Mouse (Mus musculus): ENCODE measurements around the gene Olfr284. TPM values are rescaled to one million over a fixed set of nuclear protein-coding genes. Genes with fewer than 3 reads are reported as not detected.

The Olfr284 gene
- polyA plus RNA-seq (2016; fragmentation: Nextera tagmentation; extraction: Ambion mirVana): not detected in 2 replicates

GRCm38 (mm10) chr15:98340887-98341286 lies at the start of gene Olfr284:
Gene Olfr284 (minus strand): TSS chr15:98340987.
- H3K9me3 ChIP-seq (replicated peaks): no peaks in the 10 kb centered on the region
- H3K4me3 ChIP-seq: no peak within 1 kb of the TSS
- no peak within 1 kb of the TSS for H3K27ac ChIP-seq (replicated peaks)
- no peaks in the 10 kb centered on the region for H3K36me3 ChIP-seq
- no peak for DNase-seq (ENCODE audit: low spot score)
- H3K4me1 ChIP-seq: no peaks in the 10 kb centered on the region
- whole genome bisulfite sequencing: 92% methylated on average over 8 of the region's 8 CpGs
- no peaks in the 10 kb centered on the region for H3K27me3 ChIP-seq (ENCODE audit: low read depth, poor library complexity, severe bottlenecking)

- WGBS: 36% methylated on average over 7 of the region's 7 CpGs
- no peak overlapping the region for H3K4me3 ChIP-seq
- H3K27me3 ChIP-seq (ENCODE audit: low read depth, poor library complexity, severe bottlenecking): no peaks in the 10 kb centered on the region
- H3K9me3 ChIP-seq (replicated peaks): no peaks in the 10 kb centered on the region
- no peak overlapping the region for H3K27ac ChIP-seq (replicated peaks)
- H3K4me1 ChIP-seq: no peaks in the 10 kb centered on the region
- no peaks in the 10 kb centered on the region for H3K36me3 ChIP-seq
- DNase-seq (ENCODE audit: low spot score): peak; percentile 76
Measured at GRCm38 (mm10) chr15:98389796-98390195, 49.0 kb upstream of the Olfr284 start.

- H3K4me3 ChIP-seq: no peak overlapping the region
- no peaks in the 10 kb centered on the region for H3K36me3 ChIP-seq
- no peaks in the 10 kb centered on the region for H3K9me3 ChIP-seq (replicated peaks)
- H3K27me3 ChIP-seq (ENCODE audit: low read depth, poor library complexity, severe bottlenecking): no peaks in the 10 kb centered on the region
- H3K4me1 ChIP-seq: no peaks in the 10 kb centered on the region
- 69% methylated on average over 2 of the region's 2 CpGs for WGBS
- no peak overlapping the region for H3K27ac ChIP-seq (replicated peaks)
- DNase-seq (ENCODE audit: low spot score): no peak
Measured at GRCm38 (mm10) chr15:98387621-98388020, 46.8 kb upstream of the Olfr284 start.

GRCm38 (mm10) chr15:98380846-98381245 lies 40.1 kb upstream of the Olfr284 start, which contains the start of gene Olfr283:
Gene Olfr283 (minus strand): TSS chr15:98380946.
- Histone ChIP-seq H3K4me1 (no peaks in the 10 kb centered on the region), H3K27ac (replicated peaks) (no peak within 1 kb of the TSS), H3K27me3 (ENCODE audit: low read depth, poor library complexity, severe bottlenecking) (no peaks in the 10 kb centered on the region), H3K9me3 (replicated peaks) (no peaks in the 10 kb centered on the region), H3K36me3 (no peaks in the 10 kb centered on the region), H3K4me3 (no peak within 1 kb of the TSS)
- no peak for DNase-seq (ENCODE audit: low spot score)
- WGBS: 84% methylated on average over 6 of the region's 6 CpGs

- H3K9me3 ChIP-seq (replicated peaks): no peaks in the 10 kb centered on the region
- no peak overlapping the region for H3K4me3 ChIP-seq
- H3K27ac ChIP-seq (replicated peaks): no peak overlapping the region
- no peaks in the 10 kb centered on the region for H3K27me3 ChIP-seq (ENCODE audit: low read depth, poor library complexity, severe bottlenecking)
- H3K36me3 ChIP-seq: no peaks in the 10 kb centered on the region
- 94% methylated on average over 13 of the region's 13 CpGs for WGBS
- no peaks in the 10 kb centered on the region for H3K4me1 ChIP-seq
- DNase-seq (ENCODE audit: low spot score): no peak
Measured at GRCm38 (mm10) chr15:98378209-98378608, 37.4 kb upstream of the Olfr284 start.

- no peak for DNase-seq (ENCODE audit: low spot score)
- H3K4me1 ChIP-seq: no peaks in the 10 kb centered on the region
- WGBS: 92% methylated on average over 5 of the region's 5 CpGs
- H3K27me3 ChIP-seq (ENCODE audit: low read depth, poor library complexity, severe bottlenecking): no peaks in the 10 kb centered on the region
- no peaks in the 10 kb centered on the region for H3K9me3 ChIP-seq (replicated peaks)
- no peak within 1 kb of the TSS for H3K27ac ChIP-seq (replicated peaks)
- H3K36me3 ChIP-seq: no peaks in the 10 kb centered on the region
- H3K4me3 ChIP-seq: no peak within 1 kb of the TSS
Measured at GRCm38 (mm10) chr15:98317177-98317724, 23.5 kb downstream of the Olfr284 start, which contains the start of gene Olfr285. Gene Olfr285 (minus strand): TSS chr15:98317353.

- Histone ChIP-seq H3K36me3 (no peaks in the 10 kb centered on the region), H3K4me3 (no peak overlapping the region), H3K9me3 (replicated peaks) (no peaks in the 10 kb centered on the region), H3K4me1 (no peaks in the 10 kb centered on the region), H3K27ac (replicated peaks) (no peak overlapping the region), H3K27me3 (ENCODE audit: low read depth, poor library complexity, severe bottlenecking) (no peaks in the 10 kb centered on the region)
- WGBS: 56% methylated on average over 6 of the region's 6 CpGs
- DNase-seq (ENCODE audit: low spot score): no peak
Measured at GRCm38 (mm10) chr15:98315703-98316102, 25.1 kb downstream of the Olfr284 start.

GRCm38 (mm10) chr15:98295628-98296551 lies 44.9 kb downstream of the Olfr284 start, which contains the start of gene Zfp641:
Gene Zfp641 (minus strand): TSS chr15:98296161.
- 0 out of 2 replicates have a peak, but pooled peaks cover 5% of the 10 kb centered on the region for H3K27me3 ChIP-seq (ENCODE audit: low read depth, poor library complexity, severe bottlenecking)
- peak within 1 kb of the TSS; percentile 87 for H3K27ac ChIP-seq (replicated peaks)
- WGBS: 3% methylated on average over 60 of the region's 60 CpGs
- H3K4me3 ChIP-seq: peak within 1 kb of the TSS; percentile 77
- H3K4me1 ChIP-seq: peaks cover 9% of the 10 kb centered on the region
- H3K9me3 ChIP-seq (replicated peaks): no peaks in the 10 kb centered on the region; the same call in 1 of the 2 replicates
- peak; percentile 35 for DNase-seq (ENCODE audit: low spot score)
- H3K36me3 ChIP-seq: no peaks in the 10 kb centered on the region

- no peak for DNase-seq (ENCODE audit: low spot score)
- H3K4me1 ChIP-seq: peaks cover 9% of the 10 kb centered on the region
- 91% methylated on average over 8 of the region's 8 CpGs for WGBS
Measured at GRCm38 (mm10) chr15:98293651-98294050, 47.1 kb downstream of the Olfr284 start.

More at GRCm38 (mm10) chr15:98293651-98294050, 47.1 kb downstream of the Olfr284 start:
- Histone ChIP-seq H3K9me3 (replicated peaks) (no peaks in the 10 kb centered on the region), H3K27ac (replicated peaks) (no peak overlapping the region), H3K4me3 (no peak overlapping the region), H3K36me3 (no peaks in the 10 kb centered on the region), H3K27me3 (ENCODE audit: low read depth, poor library complexity, severe bottlenecking) (0 out of 2 replicates have a peak, but pooled peaks cover 5% of the 10 kb centered on the region)

Other genes with a start within 250 kb of the Olfr284 start
- gene Pfkm, start 248.4 kb downstream of the Olfr284 start, polyA plus RNA-seq (2016; fragmentation: Nextera tagmentation; extraction: Ambion mirVana): 36.3 and 43.1 TPM in 2 replicates
- 46.2 and 47.3 TPM in 2 replicates for gene Senp1, start 247.2 kb downstream of the Olfr284 start, polyA plus RNA-seq (2016; fragmentation: Nextera tagmentation; extraction: Ambion mirVana)
- 41.7 and 47.2 TPM in 2 replicates for gene Asb8, start 175.4 kb downstream of the Olfr284 start, polyA plus RNA-seq (2016; fragmentation: Nextera tagmentation; extraction: Ambion mirVana)
- 7.3 and 11.2 TPM in 2 replicates for gene Ccdc184, start 173.8 kb downstream of the Olfr284 start, polyA plus RNA-seq (2016; fragmentation: Nextera tagmentation; extraction: Ambion mirVana)
- not detected in 2 replicates for gene Olfr288, start 145.4 kb downstream of the Olfr284 start, polyA plus RNA-seq (2016; fragmentation: Nextera tagmentation; extraction: Ambion mirVana)
- gene Gm44579, start 120.0 kb downstream of the Olfr284 start, polyA plus RNA-seq (2016; fragmentation: Nextera tagmentation; extraction: Ambion mirVana): not detected in 2 replicates
- not detected in 2 replicates for gene Olfr287, start 119.9 kb downstream of the Olfr284 start, polyA plus RNA-seq (2016; fragmentation: Nextera tagmentation; extraction: Ambion mirVana)
- 0.02 TPM in 1 of 2 replicates, not detected in the other for gene Olfr286, start 106.5 kb downstream of the Olfr284 start, polyA plus RNA-seq (2016; fragmentation: Nextera tagmentation; extraction: Ambion mirVana)
- gene H1fnt, start 83.7 kb downstream of the Olfr284 start, polyA plus RNA-seq (2016; fragmentation: Nextera tagmentation; extraction: Ambion mirVana): not detected in 2 replicates
- gene Zfp641, start 44.8 kb downstream of the Olfr284 start, polyA plus RNA-seq (2016; fragmentation: Nextera tagmentation; extraction: Ambion mirVana): 1.2 and 1.7 TPM in 2 replicates
- gene Olfr285, start 23.6 kb downstream of the Olfr284 start, polyA plus RNA-seq (2016; fragmentation: Nextera tagmentation; extraction: Ambion mirVana): not detected in 2 replicates
- gene Olfr283, start 40.0 kb upstream of the Olfr284 start, polyA plus RNA-seq (2016; fragmentation: Nextera tagmentation; extraction: Ambion mirVana): not detected in 2 replicates
- gene Olfr282, start 90.2 kb upstream of the Olfr284 start, polyA plus RNA-seq (2016; fragmentation: Nextera tagmentation; extraction: Ambion mirVana): not detected in 2 replicates
- gene Olfr281, start 111.6 kb upstream of the Olfr284 start, polyA plus RNA-seq (2016; fragmentation: Nextera tagmentation; extraction: Ambion mirVana): not detected in 2 replicates
- not detected in 2 replicates for gene OR5BS1P, start 128.9 kb upstream of the Olfr284 start, polyA plus RNA-seq (2016; fragmentation: Nextera tagmentation; extraction: Ambion mirVana)
- gene Lalba, start 141.7 kb upstream of the Olfr284 start, polyA plus RNA-seq (2016; fragmentation: Nextera tagmentation; extraction: Ambion mirVana): 0.47 TPM in 1 of 2 replicates, not detected in the other
- gene Olfr279, start 151.4 kb upstream of the Olfr284 start, polyA plus RNA-seq (2016; fragmentation: Nextera tagmentation; extraction: Ambion mirVana): not detected in 2 replicates
- 139 and 150 TPM in 2 replicates for gene Kansl2, start 193.3 kb upstream of the Olfr284 start, polyA plus RNA-seq (2016; fragmentation: Nextera tagmentation; extraction: Ambion mirVana)
- gene Ccnt1, start 229.9 kb upstream of the Olfr284 start, polyA plus RNA-seq (2016; fragmentation: Nextera tagmentation; extraction: Ambion mirVana): 59.0 and 61.3 TPM in 2 replicates
- gene 4930415O20Rik, start 230.0 kb upstream of the Olfr284 start, polyA plus RNA-seq (2016; fragmentation: Nextera tagmentation; extraction: Ambion mirVana): 0.43 TPM in 1 of 2 replicates, not detected in the other

Measured in midbrain, embryonic 10.5 days (tissue).